Mouse (Mus musculus) CH12.LX (cell line): ENCODE measurements around the gene Tatdn2. TPM values are rescaled to one million over a fixed set of nuclear protein-coding genes. Genes with fewer than 3 reads are reported as not detected.
A peak's percentile ranks its signal among the peaks of the same experiment; 100 is the strongest.

Source experiments
- DNase-seq: peaks from one replicate; pipeline ENCODE4 v3.0.0-alpha.2; 2013; ENCODE audit errors: extremely low read depth
- H3K27ac ChIP-seq: 2 replicates; pipeline ENCODE4 v1.5.1; 2012; ENCODE audit warnings: low read depth, mild to moderate bottlenecking, control low read depth, moderate library complexity; ENCODE audit not compliant: insufficient read depth
- H3K27me3 ChIP-seq: replicated peaks from 2 replicates; pipeline ENCODE3; 2012; ENCODE audit warnings: inconsistent platforms
- H3K36me3 ChIP-seq, 2 experiments: replicated peaks in 1 of 2; 2 replicates each; pipeline versions ENCODE3 to v1.6.1; 2012; ENCODE audit warnings: inconsistent platforms in 1 of 2, low read length in 1 of 2, mild to moderate bottlenecking in 1 of 2, mixed read lengths in 1 of 2, moderate library complexity in 1 of 2; ENCODE audit not compliant: control insufficient read depth in 1 of 2, insufficient read depth in 1 of 2
- H3K4me1 ChIP-seq, 2 experiments: 2 replicates each; pipeline ENCODE4 v1.6.1; 2012; ENCODE audit warnings: inconsistent platforms in 1 of 2, moderate library complexity in 1 of 2; ENCODE audit not compliant: insufficient read depth in 2 of 2, control insufficient read depth in 1 of 2
- H3K4me2 ChIP-seq: 2 replicates; pipeline ENCODE4 v1.6.1; 2012; ENCODE audit warnings: low read depth, mild to moderate bottlenecking, control low read depth; ENCODE audit not compliant: poor library complexity, insufficient read depth, severe bottlenecking
- H3K4me3 ChIP-seq, 3 experiments: fragments of 150-350 bp in 1 of 3; sonication (generic) in 1 of 3; replicated peaks in 1 of 3; 2 replicates each; pipeline versions ENCODE3 to v1.5.1; 2011 to 2012; ENCODE audit warnings: low read depth in 2 of 3, low read length in 2 of 3, mild to moderate bottlenecking in 2 of 3, moderate library complexity in 2 of 3, control low read depth in 1 of 3, improper control_type of control experiment in 1 of 3, inconsistent platforms in 1 of 3, mixed read lengths in 1 of 3; ENCODE audit not compliant: poor library complexity in 1 of 3
- H3K79me2 ChIP-seq: replicated peaks from 2 replicates; pipeline ENCODE4 v1.6.1; 2012; ENCODE audit warnings: mild to moderate bottlenecking, moderate library complexity; ENCODE audit not compliant: control insufficient read depth, poor library complexity, insufficient read depth, severe bottlenecking; ENCODE audit errors: extremely low read depth
- H3K9ac ChIP-seq: 2 replicates; pipeline ENCODE4 v1.6.1; 2012; ENCODE audit warnings: low read depth, mild to moderate bottlenecking, control low read depth, moderate library complexity; ENCODE audit not compliant: insufficient read depth
- H3K9me3 ChIP-seq: replicated peaks from 2 replicates; pipeline ENCODE3; 2012; ENCODE audit warnings: low read length, inconsistent platforms, mixed read lengths
- BHLHE40 ChIP-seq: IDR thresholded peaks from 2 replicates; pipeline ENCODE4 v1.6.1; 2011; ENCODE audit warnings: mild to moderate bottlenecking, low read depth, low read length, improper control_type of control experiment
- CTCF ChIP-seq, 2 experiments: IDR thresholded peaks in 1 of 2; conservative IDR thresholded peaks in 1 of 2; 2 replicates each; pipeline ENCODE4 v1.5.1; 2011 to 2012; ENCODE audit warnings: low read depth in 2 of 2, low read length in 2 of 2, improper control_type of control experiment in 1 of 2, inconsistent platforms in 1 of 2, mild to moderate bottlenecking in 1 of 2, moderate library complexity in 1 of 2
- ELF1 ChIP-seq: IDR thresholded peaks from 2 replicates; pipeline ENCODE4 v1.6.1; 2014; ENCODE audit warnings: low read depth, mild to moderate bottlenecking, inconsistent platforms, low read length, improper control_type of control experiment
- EP300 ChIP-seq: IDR thresholded peaks from 2 replicates; pipeline ENCODE4 v1.6.1; 2011; ENCODE audit warnings: low read length, improper control_type of control experiment
- ETS1 ChIP-seq: conservative IDR thresholded peaks from 2 replicates; pipeline ENCODE4 v1.6.1; 2012; ENCODE audit warnings: low read depth, mild to moderate bottlenecking, inconsistent platforms, low read length, improper control_type of control experiment, moderate library complexity
- HCFC1 ChIP-seq: IDR thresholded peaks from 2 replicates; pipeline ENCODE4 v1.6.1; 2012; ENCODE audit warnings: low read depth, mild to moderate bottlenecking, inconsistent platforms, low read length, improper control_type of control experiment
- IRF4 ChIP-seq: IDR thresholded peaks from 2 replicates; pipeline ENCODE4 v1.6.1; 2014; ENCODE audit warnings: low read depth, mild to moderate bottlenecking, inconsistent platforms, low read length, improper control_type of control experiment
- JUN ChIP-seq: IDR thresholded peaks from 2 replicates; pipeline ENCODE4 v1.6.1; 2011; ENCODE audit warnings: low read depth, mild to moderate bottlenecking, low read length, improper control_type of control experiment, moderate library complexity; ENCODE audit not compliant: insufficient read depth
- KAT2A ChIP-seq: IDR thresholded peaks from 2 replicates; pipeline ENCODE4 v1.6.1; 2012; ENCODE audit warnings: low read length, improper control_type of control experiment, inconsistent platforms; ENCODE audit not compliant: insufficient replicate concordance
- MAFK ChIP-seq: IDR thresholded peaks from 2 replicates; pipeline ENCODE4 v1.6.1; 2011; ENCODE audit warnings: low read length, improper control_type of control experiment; ENCODE audit not compliant: insufficient replicate concordance
- MAX ChIP-seq: IDR thresholded peaks from 2 replicates; pipeline ENCODE4 v1.6.1; 2011; ENCODE audit warnings: low read length, improper control_type of control experiment
- MEF2A ChIP-seq: IDR thresholded peaks from 2 replicates; pipeline ENCODE4 v1.6.1; 2014; ENCODE audit warnings: low read depth, mild to moderate bottlenecking, inconsistent platforms, low read length, improper control_type of control experiment, borderline replicate concordance
- MXI1 ChIP-seq: IDR thresholded peaks from 2 replicates; pipeline ENCODE4 v1.6.1; 2011; ENCODE audit warnings: mild to moderate bottlenecking, low read depth, low read length, improper control_type of control experiment
- MYC ChIP-seq: IDR thresholded peaks from 2 replicates; pipeline ENCODE4 v1.6.1; 2011; ENCODE audit warnings: low read depth, mild to moderate bottlenecking, improper control_type of control experiment, low read length
- NELFE ChIP-seq: IDR thresholded peaks from 2 replicates; pipeline ENCODE4 v1.6.1; 2011; ENCODE audit warnings: low read depth, low read length, improper control_type of control experiment
- PAX5 ChIP-seq: IDR thresholded peaks from 2 replicates; pipeline ENCODE4 v1.6.1; 2012; ENCODE audit warnings: low read length, inconsistent platforms, mixed read lengths
- POLR2AphosphoS2 ChIP-seq: IDR thresholded peaks from 2 replicates; pipeline ENCODE4 v1.6.1; 2011; ENCODE audit warnings: low read depth, low read length, improper control_type of control experiment
- SIN3A ChIP-seq: IDR thresholded peaks from 2 replicates; pipeline ENCODE4 v1.6.1; 2012; ENCODE audit warnings: low read length, improper control_type of control experiment, inconsistent platforms
- TBP ChIP-seq: conservative IDR thresholded peaks from 2 replicates; pipeline ENCODE4 v1.6.1; 2011; ENCODE audit warnings: low read depth, low read length, improper control_type of control experiment
- TCF12 ChIP-seq: IDR thresholded peaks from 2 replicates; pipeline ENCODE4 v1.6.1; 2014; ENCODE audit warnings: low read depth, mild to moderate bottlenecking, inconsistent platforms, low read length, improper control_type of control experiment
- USF1 ChIP-seq: IDR thresholded peaks from 2 replicates; pipeline ENCODE4 v1.6.1; 2014; ENCODE audit warnings: low read depth, mild to moderate bottlenecking, inconsistent platforms, low read length, improper control_type of control experiment
- USF2 ChIP-seq: conservative IDR thresholded peaks from 2 replicates; pipeline ENCODE4 v1.6.1; 2011; ENCODE audit warnings: low read depth, low read length, improper control_type of control experiment
- ZNF384 ChIP-seq: IDR thresholded peaks from 2 replicates; pipeline ENCODE4 v1.6.1; 2012; ENCODE audit warnings: low read depth, low read length, improper control_type of control experiment, inconsistent platforms
- dilution Hi-C: fragments of 300-500 bp; cut with MboI; formaldehyde crosslinking; loops from 2 replicates; pipeline ENCODE4 v1.14.3; 2020; ENCODE audit warnings: low sequenced_read_pairs; ENCODE audit not compliant: extremely low pct_unique_long_range_greater_than_20kb, extremely low pct_ligation_motif_present
- in situ Hi-C: fragments of 300-500 bp; cut with MboI; formaldehyde crosslinking; loops from 3 replicates; pipeline ENCODE4 v1.14.3; 2019; ENCODE audit warnings: low sequenced_read_pairs, low pct_ligation_motif_present, low pct_unique_long_range_greater_than_20kb, mixed read lengths
- polyA plus RNA-seq: library from polyadenylated mRNA; unstranded; fragments of >175 nt; gene quantifications from 2 replicates; pipeline ENCODE4 v1.2.1, GENCODE M21; 2012; ENCODE audit warnings: low read depth; ENCODE audit not compliant: insufficient read length
- total RNA-seq, 2 experiments: library from RNA; depleted of rRNA; stranded (reverse); fragments of 300-350 nt in 1 of 2; fragments of >200 nt in 1 of 2; gene quantifications; 2 replicates each; pipeline ENCODE4 v1.2.3; 2012 to 2014

Tatdn2 gene
- total and polyA plus RNA-seq, 3 experiments: 35.1 to 58.0 (median 35.5) TPM

- no peak for TF ChIP-seq POLR2AphosphoS2
- TF ChIP-seq PAX5: no peak
- no peak for TF ChIP-seq ZNF384
- TF ChIP-seq MAX: peak; percentile 45; the same call in 1 of the 2 replicates
- TF ChIP-seq BHLHE40: peak; percentile 66
- TF ChIP-seq MEF2A: peak; percentile 95
- no peak for TF ChIP-seq ELF1
- 0 out of 2 replicates have a peak, but pooled peaks have one; percentile 17 for TF ChIP-seq TCF12
- TF ChIP-seq EP300: peak; percentile 70
- TF ChIP-seq USF2: peak; percentile 82
- no peak for TF ChIP-seq NELFE
- no peak for TF ChIP-seq TBP
- TF ChIP-seq MYC: 0 out of 2 replicates have a peak, but pooled peaks have one; percentile 9
- no peak for TF ChIP-seq CTCF (conservative IDR thresholded peaks at IDR 0.05 in 1 of 2, IDR thresholded peaks at IDR 0.05 in 1 of 2; ENCODE audit: low read depth in 2 of 2, low read length in 2 of 2)
- no peak for TF ChIP-seq MAFK
- no peak for TF ChIP-seq KAT2A
- no peak for TF ChIP-seq HCFC1
- peak; percentile 30; the same call in 1 of the 2 replicates for TF ChIP-seq ETS1
- no peak for TF ChIP-seq JUN
- TF ChIP-seq USF1: peak; percentile 73
- TF ChIP-seq SIN3A: no peak
- no peak for TF ChIP-seq MXI1
- TF ChIP-seq IRF4: 0 out of 2 replicates have a peak, but pooled peaks have one; percentile 8
- no peaks in the 10 kb centered on the region for H3K9me3 ChIP-seq
- H3K27me3 ChIP-seq: no peaks in the 10 kb centered on the region
- no peak overlapping the region for H3K9ac ChIP-seq
- no peak overlapping the region for H3K4me2 ChIP-seq
- no peak overlapping the region for H3K4me3 ChIP-seq
- peak; percentile 71 for DNase-seq
- peaks cover 11 to 33% of the 10 kb centered on the region in 2 experiments for H3K4me1 ChIP-seq
- in situ Hi-C loops: no loop called here
- peak overlapping the region; percentile 62 for H3K27ac ChIP-seq
- peaks cover 81 to 95% of the 10 kb centered on the region in 2 experiments for H3K36me3 ChIP-seq
- dilution Hi-C loops: no loop called here
- no peaks in the 10 kb centered on the region; the same call in 1 of the 2 replicates for H3K79me2 ChIP-seq
These were observed 17.4 kb downstream of the Tatdn2 start for GRCm38 (mm10) chr6:113714276-113714675.
